Mouse (Mus musculus) mature B cell (primary cell): ENCODE data around the gene Gins2.

Source experiments
- in situ Hi-C: fragments of 300-500 bp; cut with MboI; formaldehyde crosslinking; loops from 2 replicates; pipeline ENCODE4 v1.14.3; 2019

Gene Gins2

GRCm38 (mm10) chr8:120566681-120567080 is 22.4 kb downstream of the Gins2 start:
- in situ Hi-C loops, result no loop called here

DNA sequence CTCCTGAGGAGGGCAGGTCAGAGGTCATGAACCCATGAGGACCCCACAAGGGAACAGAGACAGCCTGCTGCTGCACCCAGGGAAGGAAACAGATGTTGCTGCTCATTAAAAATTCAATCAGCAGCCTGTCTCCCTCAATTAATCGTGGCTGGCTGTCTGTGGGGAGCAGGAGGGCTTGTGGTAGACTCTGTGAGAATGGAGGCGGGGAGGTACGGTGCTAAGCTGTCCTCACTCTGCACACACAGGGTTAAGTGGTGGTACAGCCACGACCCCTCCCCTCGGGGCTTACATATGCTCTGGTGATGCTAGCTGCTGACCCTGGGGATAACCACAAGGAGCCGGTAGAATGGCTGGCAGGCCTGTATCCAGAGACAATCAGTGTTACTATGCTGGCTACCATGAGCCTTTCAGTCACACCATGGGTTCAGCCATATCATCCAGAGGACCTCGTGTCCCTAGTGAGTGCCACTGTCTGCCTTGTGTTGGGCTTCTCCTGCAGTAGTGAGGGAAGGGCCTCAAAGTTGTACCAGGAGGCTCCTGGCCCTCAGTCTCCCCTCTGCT is 23.9 kb downstream of the Gins2 start:
- in situ Hi-C loops, result no loop called here

DNA sequence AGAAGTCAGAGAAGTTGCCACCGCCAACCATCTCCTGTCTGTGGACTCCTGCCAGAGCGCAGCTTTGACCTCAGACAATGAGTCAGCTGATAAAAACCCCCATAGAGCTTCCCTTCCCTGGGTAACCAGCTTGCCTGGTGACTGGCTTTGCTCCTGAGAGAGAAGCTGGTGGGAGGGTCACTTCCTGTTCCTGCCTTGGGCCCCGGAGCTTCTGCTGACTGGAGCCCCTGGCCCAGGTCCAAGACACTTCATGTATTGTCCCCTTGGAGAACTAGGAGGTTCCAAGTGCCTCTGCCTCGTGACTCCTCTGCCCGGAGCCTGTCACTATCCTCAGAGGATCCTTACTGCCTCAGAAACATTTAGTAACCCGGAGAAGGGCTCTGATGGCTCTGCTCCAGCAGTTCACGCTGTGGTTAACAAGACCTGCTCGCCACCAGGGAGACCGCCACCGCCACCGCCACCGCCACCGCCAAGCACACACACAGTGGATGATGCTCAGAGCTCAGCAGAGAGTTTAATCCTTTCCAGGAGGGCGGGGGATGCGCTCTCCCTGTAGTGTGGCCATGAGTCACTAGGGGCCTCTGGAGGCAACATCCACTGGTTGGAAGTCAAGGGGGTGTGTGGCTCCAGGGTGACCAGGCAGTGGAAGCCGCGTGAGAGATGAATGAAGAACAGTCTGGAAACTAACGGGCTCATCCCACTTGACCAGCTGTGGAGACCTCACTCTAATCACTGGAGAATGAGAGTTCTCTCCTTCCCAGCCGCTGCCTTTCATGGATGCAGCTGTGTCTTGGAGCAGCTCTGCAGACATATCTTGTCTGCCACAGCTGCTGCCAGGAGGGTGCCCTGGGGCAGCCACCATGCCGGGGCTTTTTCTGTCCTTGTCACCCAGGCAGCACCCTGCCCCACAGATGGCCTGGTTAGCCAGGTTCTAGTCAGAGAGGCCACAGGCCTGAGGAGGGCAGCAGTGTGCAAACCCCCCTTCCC is 25.0 kb downstream of the Gins2 start:
- in situ Hi-C loops, result no loop called here

GRCm38 (mm10) chr8:120563348-120563724 is 25.8 kb downstream of the Gins2 start:
- in situ Hi-C loops, result no loop called here

- in situ Hi-C loops, result no loop called here
Measured at GRCm38 (mm10) chr8:120562680-120563347, 26.3 kb downstream of the Gins2 start.

GRCm38 (mm10) chr8:120561539-120562435 is 27.3 kb downstream of the Gins2 start:
- in situ Hi-C loops, result no loop called here

DNA sequence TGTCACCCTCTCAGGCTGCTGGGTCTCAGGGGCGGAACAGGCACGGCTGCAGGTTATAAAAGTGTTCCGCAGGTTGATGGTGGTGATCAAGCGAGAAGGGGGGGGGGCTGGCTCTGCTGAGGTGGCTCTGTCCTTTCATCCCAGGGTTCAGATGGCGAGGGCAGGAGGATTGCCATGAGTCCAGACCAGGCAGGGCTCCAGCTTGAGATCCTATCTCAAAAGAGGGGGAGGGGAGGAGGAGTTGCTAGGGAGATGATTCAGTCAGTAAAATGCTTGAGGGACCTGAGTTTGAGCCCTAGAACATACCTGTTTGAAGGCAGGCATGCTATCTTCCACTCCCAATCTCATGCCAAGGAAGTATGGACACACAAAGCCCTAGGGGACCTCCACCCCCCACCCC is 28.6 kb downstream of the Gins2 start:
- in situ Hi-C loops, result no loop called here

GRCm38 (mm10) chr8:120559654-120560053 is 29.4 kb downstream of the Gins2 start:
- in situ Hi-C loops, result no loop called here

DNA sequence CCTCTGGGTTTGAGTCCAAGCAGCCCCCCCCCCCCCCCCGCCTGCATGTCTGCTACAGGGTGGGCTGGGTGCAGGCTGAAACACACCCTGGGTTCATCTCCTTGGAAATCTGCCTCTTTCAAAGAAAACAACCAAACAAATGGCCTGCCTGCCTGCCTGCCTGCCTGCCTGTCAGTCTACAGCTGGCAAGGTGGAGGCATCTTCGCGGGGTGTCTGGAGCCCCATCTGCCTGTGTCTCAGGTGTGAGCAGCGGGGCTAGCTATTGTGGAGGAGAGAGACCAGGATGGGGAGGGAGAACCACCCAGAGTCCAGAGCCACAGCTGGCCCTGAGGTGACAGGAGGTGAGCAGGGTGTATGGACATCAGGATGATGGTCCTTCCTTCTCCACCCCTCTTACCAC is 30.9 kb downstream of the Gins2 start:
- in situ Hi-C loops, result no loop called here

DNA sequence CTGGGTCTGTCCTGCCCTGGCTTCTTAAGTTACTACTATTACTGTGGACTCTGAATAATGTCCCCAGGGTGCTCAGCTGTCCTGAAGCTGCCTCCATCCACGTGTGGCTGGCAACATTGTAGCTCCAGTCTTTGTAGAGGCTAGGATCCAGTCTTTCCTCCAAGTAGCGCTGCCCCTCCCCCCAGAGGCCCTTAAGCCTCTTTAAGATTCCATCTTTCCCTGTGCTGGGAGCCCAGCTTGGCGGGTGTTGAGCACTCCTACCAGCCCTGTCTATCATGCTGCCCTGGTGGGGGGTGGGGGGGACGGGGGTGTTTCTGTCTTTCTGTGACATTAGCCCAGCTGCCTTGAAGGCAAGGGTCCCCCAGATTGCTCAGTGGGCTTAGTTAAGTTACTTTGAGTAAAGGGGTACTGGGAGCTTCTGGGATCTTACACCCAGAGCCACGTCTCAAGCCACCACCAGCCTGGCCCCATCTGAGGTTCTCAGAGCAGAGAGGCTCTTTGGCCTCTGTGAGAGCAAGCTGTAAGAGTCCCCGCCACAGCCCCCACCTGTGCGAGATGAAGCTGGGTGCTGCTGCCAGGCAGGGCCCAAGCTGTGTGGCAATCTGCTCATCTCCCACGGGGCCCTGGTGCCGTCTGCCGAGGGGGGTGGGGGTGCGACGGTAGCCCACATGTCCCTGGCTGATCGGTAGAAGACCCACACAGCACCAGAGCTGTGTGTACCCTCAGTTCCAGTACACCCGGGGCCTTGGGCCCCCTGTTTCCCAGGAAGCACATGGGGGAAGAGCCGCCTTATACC is 31.7 kb downstream of the Gins2 start:
- in situ Hi-C loops, result no loop called here

GRCm38 (mm10) chr8:120556198-120556892 is 32.8 kb downstream of the Gins2 start:
- in situ Hi-C loops, result no loop called here

DNA sequence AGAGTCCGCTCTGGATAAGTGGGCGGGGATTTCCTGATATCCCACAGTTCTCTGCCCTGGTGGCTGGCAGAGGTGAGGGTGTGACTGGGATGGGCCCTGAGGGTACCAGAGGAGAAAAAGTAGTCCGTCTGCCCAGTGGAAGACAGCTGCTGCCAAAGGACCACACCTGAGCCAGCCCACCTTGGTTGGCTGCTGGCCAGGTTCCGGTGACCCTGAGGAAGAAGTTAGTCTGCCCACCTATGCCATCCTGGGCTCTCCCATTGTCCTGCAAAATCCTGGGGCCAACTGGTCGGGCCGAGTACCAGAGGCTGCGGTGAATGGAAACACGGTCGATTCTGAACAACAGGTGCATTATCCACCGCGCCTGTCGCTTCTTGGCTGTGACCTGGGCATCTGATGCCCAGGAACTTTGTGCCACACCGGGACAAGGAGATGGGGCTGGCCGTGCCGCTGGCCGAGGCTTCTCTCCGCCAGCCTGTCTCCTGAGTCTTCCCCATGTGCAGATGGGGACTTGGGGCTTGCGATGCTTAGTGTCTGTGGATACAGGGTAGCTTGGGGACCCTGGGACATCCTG is 34.6 kb downstream of the Gins2 start:
- in situ Hi-C loops, result no loop called here

DNA sequence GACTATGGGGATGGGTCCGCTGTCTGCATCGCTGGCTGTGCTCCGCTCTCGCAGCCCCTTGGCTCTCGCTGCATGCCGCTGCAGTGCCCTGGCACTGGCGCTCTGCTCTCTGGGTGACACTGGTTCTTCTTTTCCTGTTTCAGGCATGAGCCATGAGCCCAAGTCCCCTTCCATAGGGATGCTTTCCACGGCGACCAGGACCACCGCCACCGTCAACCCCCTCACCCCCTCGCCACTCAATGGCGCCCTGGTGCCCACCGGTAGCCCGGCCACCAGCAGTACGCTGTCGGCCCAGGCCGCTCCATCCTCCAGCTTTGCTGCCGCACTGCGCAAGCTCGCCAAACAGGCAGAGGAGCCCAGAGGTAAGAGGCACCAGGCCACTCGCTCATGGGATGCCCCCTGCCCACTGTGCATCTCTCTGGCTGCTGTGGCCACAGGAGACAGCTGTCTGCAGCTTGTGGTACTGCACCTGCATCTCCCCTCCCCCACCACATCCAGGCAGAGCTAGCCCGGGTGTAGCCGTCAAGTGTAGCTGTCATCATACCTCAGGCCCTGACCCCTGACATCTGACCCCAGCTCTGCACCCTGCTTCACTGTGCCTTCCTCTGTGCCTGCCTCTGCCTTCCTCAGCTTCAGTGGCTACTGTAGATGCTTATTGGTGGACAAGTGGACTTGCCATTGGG is 35.5 kb downstream of the Gins2 start:
- in situ Hi-C loops, result no loop called here

GRCm38 (mm10) chr8:120552509-120552908 is 36.6 kb downstream of the Gins2 start:
- in situ Hi-C loops, result no loop called here

DNA sequence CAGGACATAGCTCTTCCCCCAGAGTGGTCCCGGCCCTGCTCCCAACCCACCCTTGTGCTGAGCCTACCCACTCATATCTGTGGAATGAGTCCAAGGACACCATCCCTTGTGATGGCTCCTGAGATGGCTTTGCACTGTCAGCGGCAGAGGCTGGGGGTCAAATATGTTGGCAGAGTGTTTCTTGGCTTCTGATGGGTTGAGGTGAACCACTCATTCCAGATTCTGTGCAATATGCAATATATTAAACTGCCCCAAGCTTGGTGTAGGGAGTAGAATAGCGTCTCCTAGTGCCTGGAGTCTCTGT is 37.5 kb downstream of the Gins2 start:
- in situ Hi-C loops, result no loop called here

- in situ Hi-C loops, result no loop called here
Measured at GRCm38 (mm10) chr8:120550937-120551676, 38.0 kb downstream of the Gins2 start.

GRCm38 (mm10) chr8:120550430-120550829 is 38.7 kb downstream of the Gins2 start:
- in situ Hi-C loops, result no loop called here

DNA sequence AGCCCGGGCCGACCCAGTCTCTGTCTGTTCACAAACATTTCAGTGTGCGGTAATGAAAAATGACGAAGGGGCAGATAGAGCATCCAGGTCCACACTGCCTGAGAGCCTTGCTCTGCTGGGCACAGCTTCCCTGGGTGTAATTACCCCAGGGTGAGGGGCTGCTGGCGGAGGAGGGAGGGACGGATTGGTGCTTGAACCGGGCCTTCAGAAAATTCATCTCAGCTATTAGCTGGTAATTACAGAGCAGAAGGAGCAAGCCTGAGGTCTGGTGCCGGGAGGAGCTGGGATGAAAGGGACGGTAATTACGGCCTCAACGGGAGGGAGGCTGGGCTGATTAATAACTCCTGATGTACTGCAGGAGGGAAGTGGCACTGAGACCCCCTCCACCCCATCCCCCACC is 39.2 kb downstream of the Gins2 start:
- in situ Hi-C loops, result no loop called here
